8 mouse cellular contexts compared by ENCODE assay signal in genomic region chr6:119176103-119176502, GRCm38 (mm10). TPM values are rescaled to one million over a fixed set of nuclear protein-coding genes. Genes with fewer than 3 reads are reported as not detected.
DNase-seq lines count a peak whose midpoint lies in the region; ATAC-seq and TF ChIP-seq lines count a peak whose summit lies in the region.

No protein-coding gene starts in this region.

- ATAC-seq in heart, postnatal 0 days (ENCODE audit: insufficient read depth, low read depth), result no peak
- ATAC-seq in midbrain, embryonic 15.5 days (replicated peaks), result no peak

- intact Hi-C loops in heart, postnatal 10 days (cut with DNase I), result no loop called here

- H3K9me3 ChIP-seq in heart, postnatal 0 days (replicated peaks; ENCODE audit: control insufficient read depth, low read length), result no peaks in the 10 kb centered on the region
- no peaks in the 10 kb centered on the region for H3K9me3 ChIP-seq in midbrain, embryonic 15.5 days

- 48% methylated on average over 7 of the region's 7 CpGs for WGBS in heart, postnatal 0 days
- WGBS in midbrain, embryonic 15.5 days, result 70% methylated on average over 7 of the region's 7 CpGs

- TF ChIP-seq POLR2A in cortical plate, adult 2 months (IDR thresholded peaks at IDR 0.05; ENCODE audit: extremely low read depth, insufficient read depth, low read length), result no peak

- H3K4me3 ChIP-seq in heart, postnatal 0 days (ENCODE audit: low read depth, low read length), result peak overlapping the region; percentile 74
- H3K4me3 ChIP-seq in cortical plate, adult 2 months (ENCODE audit: insufficient read depth, low read length), result peak overlapping the region; percentile 95; the same call in 1 of the 2 replicates
- peak overlapping the region; percentile 88 for H3K4me3 ChIP-seq in midbrain, embryonic 15.5 days

- no peak for TF ChIP-seq EP300 in heart, postnatal 0 days (IDR thresholded peaks at IDR 0.05; ENCODE audit: low read depth)

- peak overlapping the region; percentile 77 for H3K4me2 ChIP-seq in heart, postnatal 0 days (ENCODE audit: low read depth, low read length)
- peak overlapping the region; percentile 59 for H3K4me2 ChIP-seq in midbrain, embryonic 15.5 days

- H3K4me1 ChIP-seq in heart, postnatal 0 days (ENCODE audit: control insufficient read depth, insufficient read depth), result peaks cover 49% of the 10 kb centered on the region
- H3K4me1 ChIP-seq in cortical plate, adult 2 months (ENCODE audit: control insufficient read depth, insufficient read depth, low read length), result peaks cover 6% of the 10 kb centered on the region
- H3K4me1 ChIP-seq in midbrain, embryonic 15.5 days, result peaks cover 24% of the 10 kb centered on the region

- DNase-seq in heart, postnatal 0 days (ENCODE audit: low spot score), result no peak
- DNase-seq in heart, postnatal 10 days, result no peak
- peak; percentile 23 for DNase-seq in induced T-regulatory cell, adult 2 months (ENCODE audit: low read depth)
- no peak for DNase-seq in right cerebral cortex, postnatal 4 days
- DNase-seq in urinary bladder, adult 2 months (ENCODE audit: low spot score), result no peak
- no peak for DNase-seq in layer of hippocampus, adult 8-10 months (ENCODE audit: low spot score in 2 of 2)

- no peaks in the 10 kb centered on the region for H3K27me3 ChIP-seq in heart, postnatal 0 days (ENCODE audit: control insufficient read depth, insufficient read depth, low read length)
- no peaks in the 10 kb centered on the region for H3K27me3 ChIP-seq in midbrain, embryonic 15.5 days (replicated peaks)

- peak overlapping the region; percentile 79 for H3K9ac ChIP-seq in heart, postnatal 0 days (replicated peaks; ENCODE audit: low read depth, low read length)
- H3K9ac ChIP-seq in midbrain, embryonic 15.5 days, result 0 out of 2 replicates have a peak overlapping the region, but pooled peaks have one; percentile 86

- no peak for TF ChIP-seq CTCF in heart, postnatal 0 days (IDR thresholded peaks at IDR 0.05; ENCODE audit: low read depth)
- no peak for TF ChIP-seq CTCF in cortical plate, adult 2 months (IDR thresholded peaks at IDR 0.05; ENCODE audit: extremely low read depth, insufficient read depth, low read length)

- H3K27ac ChIP-seq in heart, postnatal 0 days (ENCODE audit: low read depth), result peak overlapping the region; percentile 90
- no peak overlapping the region for H3K27ac ChIP-seq in cortical plate, adult 2 months (ENCODE audit: insufficient read depth, low read length)
- H3K27ac ChIP-seq in midbrain, embryonic 15.5 days, result no peak overlapping the region

- no peaks in the 10 kb centered on the region for H3K36me3 ChIP-seq in heart, postnatal 0 days (replicated peaks; ENCODE audit: control insufficient read depth, insufficient read depth, low read length)
- no peaks in the 10 kb centered on the region for H3K36me3 ChIP-seq in midbrain, embryonic 15.5 days (replicated peaks)

RNA-seq across cellular contexts. Expression of gene Dcp1b, which starts 1.1 kb away (rescaled TPM):
- 8.8 and 12.4 TPM in 2 replicates for total RNA-seq in heart, postnatal 0 days (2014; rRNA removed; ENCODE audit: low replicate concordance)
- polyA plus RNA-seq in heart, postnatal 0 days (2015; fragmentation: Nextera tagmentation; extraction: Ambion mirVana), result 9.9 and 11.4 TPM in 2 replicates
- total RNA-seq in heart, postnatal 10 days (2021), result 1 to 10 TPM; 4.2 to 5.3 TPM
- 26.6 and 27.1 TPM in 2 replicates for polyA plus RNA-seq in cortical plate, adult 2 months (2012; rRNA removed)
- 13.8 and 14.2 TPM in 2 replicates for polyA plus RNA-seq in midbrain, embryonic 15.5 days (2015; fragmentation: Nextera tagmentation; extraction: Ambion mirVana)
- 18.9 TPM in 2 replicates for polyA plus RNA-seq in urinary bladder, adult 2 months (2012; rRNA removed)
- total RNA-seq in layer of hippocampus, adult 8-10 months (2022), result 10 to 100 TPM; 18.7 to 25.1 (median 19.6) TPM

RNA-seq across cellular contexts. Expression of gene Cacna1c, which starts 20.1 kb away (rescaled TPM):
- 120 and 159 TPM in 2 replicates for total RNA-seq in heart, postnatal 0 days (2014; rRNA removed; ENCODE audit: low replicate concordance)
- polyA plus RNA-seq in heart, postnatal 0 days (2015; fragmentation: Nextera tagmentation; extraction: Ambion mirVana), result 46.5 and 51.3 TPM in 2 replicates
- total RNA-seq in heart, postnatal 10 days (2021), result 100 to 1,000 TPM; 207 to 222 TPM
- 15.3 and 15.9 TPM in 2 replicates for polyA plus RNA-seq in cortical plate, adult 2 months (2012; rRNA removed)
- 7.3 and 7.9 TPM in 2 replicates for polyA plus RNA-seq in midbrain, embryonic 15.5 days (2015; fragmentation: Nextera tagmentation; extraction: Ambion mirVana)
- polyA plus RNA-seq in urinary bladder, adult 2 months (2012; rRNA removed), result 11.2 and 26.9 TPM in 2 replicates
- total RNA-seq in layer of hippocampus, adult 8-10 months (2022), result 10 to 100 TPM; 67.6 to 88.2 (median 75.8) TPM
